Mouse (Mus musculus): ENCODE measurements around the gene Zfp36l2.
"Not testable (repeated sequence)": the region's sequence is repeated elsewhere in the genome, so short reads cannot be mapped to it uniquely, and the experiment has no call there.

Gene Zfp36l2

DNA sequence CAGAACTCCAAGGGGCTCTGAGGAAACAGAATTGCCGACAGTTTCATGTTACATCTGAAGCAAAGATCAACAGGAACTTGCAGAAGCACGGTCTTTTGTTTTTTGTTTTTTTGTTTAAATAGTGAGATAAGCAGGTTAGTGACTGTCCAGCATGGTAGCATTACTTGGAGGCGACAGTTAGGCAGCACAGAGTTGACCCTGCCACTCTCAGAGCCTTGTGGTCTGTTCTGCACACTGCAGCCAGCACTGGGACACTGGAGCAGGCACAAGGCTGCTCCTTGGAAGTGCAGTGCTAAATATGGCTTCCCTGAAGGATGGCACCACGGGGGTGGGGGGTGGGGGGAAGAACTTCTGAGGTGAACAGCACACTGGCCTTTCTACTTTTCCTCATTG lies 7.3 kb upstream of the Zfp36l2 start:
- DNase-seq (ENCODE audit: low spot score in 2 of 2), result no peak

GRCm38 (mm10) chr17:84194282-84195002 lies 6.7 kb upstream of the Zfp36l2 start:
- DNase-seq (ENCODE audit: low spot score in 2 of 2), result no peak

DNA sequence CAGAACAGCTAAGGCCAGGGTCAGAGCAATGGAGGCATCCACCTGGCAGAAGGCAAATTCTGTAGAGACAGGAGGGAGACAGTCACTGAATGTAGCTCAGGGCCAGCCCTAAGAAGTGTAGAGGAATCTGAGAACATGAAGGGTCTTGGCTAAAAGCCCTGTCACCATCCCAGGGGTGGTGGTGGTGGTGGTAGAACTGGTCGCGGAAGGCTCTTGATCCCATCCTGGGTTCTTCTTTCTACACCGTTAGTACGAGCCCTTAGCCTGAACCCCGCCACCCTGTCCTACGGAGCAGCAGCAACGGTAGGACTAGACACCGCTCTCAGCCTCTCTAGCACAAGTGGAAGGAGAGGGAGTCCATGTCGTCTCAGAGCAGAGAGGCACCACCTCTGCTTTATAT lies 5.7 kb upstream of the Zfp36l2 start:
- no peak for DNase-seq (ENCODE audit: low spot score in 2 of 2)

DNA sequence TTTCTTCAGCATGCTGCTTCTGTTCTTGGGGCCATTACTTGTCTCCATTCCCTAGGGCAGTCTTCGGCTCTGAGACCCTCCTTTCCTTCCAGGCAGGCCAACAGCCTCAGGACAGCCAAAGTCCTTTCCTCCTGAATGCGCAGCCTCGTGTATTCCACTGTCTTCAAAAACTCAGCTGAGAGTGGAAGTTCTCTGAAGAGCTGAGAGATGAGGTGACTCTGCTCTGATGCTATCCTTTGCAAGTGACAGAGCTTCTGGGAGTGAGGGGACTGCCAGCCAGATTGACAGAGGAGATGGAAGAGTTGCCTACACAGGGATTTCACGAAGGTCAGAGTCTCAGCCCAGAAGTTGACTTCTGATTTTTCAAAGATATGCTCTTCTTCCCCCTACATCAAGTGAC lies 4.2 kb upstream of the Zfp36l2 start:
- no peak for DNase-seq (ENCODE audit: low spot score in 2 of 2)

GRCm38 (mm10) chr17:84190885-84191284 lies 3.1 kb upstream of the Zfp36l2 start:
- peak; percentile 80 to 89 for DNase-seq (ENCODE audit: low spot score in 2 of 2)

DNA sequence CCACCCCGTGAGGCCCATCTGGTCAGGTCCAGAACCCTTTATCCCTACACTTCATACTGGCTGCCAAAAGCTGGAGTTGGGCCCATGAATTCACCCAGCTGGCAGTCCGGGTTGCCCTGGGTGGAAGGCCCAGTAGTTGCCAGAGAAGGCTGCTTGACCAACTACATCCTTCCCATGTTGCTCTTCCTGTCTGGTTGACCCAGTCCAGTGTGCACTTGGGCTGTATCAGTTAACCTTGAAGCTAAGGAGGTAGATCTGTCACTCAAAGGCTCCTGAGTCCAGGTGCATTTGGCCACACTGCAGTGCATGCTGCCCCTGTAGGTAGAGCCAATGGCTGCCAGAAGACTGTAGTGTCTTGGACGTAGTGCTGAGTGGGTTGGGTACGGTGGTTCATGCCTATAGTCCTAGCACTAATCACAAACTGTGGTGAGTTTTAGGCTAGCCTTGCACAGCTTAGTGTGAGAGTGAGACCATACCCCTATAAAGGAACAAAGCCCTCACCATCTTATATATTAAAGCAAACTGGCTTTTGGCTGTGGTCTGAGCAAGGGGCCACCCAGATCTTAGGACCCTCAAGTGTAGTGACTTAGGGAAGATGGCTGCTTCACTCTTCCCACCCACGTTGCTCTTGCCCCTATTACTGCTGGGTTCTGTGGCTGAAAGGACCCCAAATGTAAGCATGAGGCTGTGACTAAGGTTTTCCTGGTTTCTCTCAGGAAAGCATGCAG lies 1.5 kb upstream of the Zfp36l2 start:
- DNase-seq (ENCODE audit: low spot score in 2 of 2), result no peak

DNA sequence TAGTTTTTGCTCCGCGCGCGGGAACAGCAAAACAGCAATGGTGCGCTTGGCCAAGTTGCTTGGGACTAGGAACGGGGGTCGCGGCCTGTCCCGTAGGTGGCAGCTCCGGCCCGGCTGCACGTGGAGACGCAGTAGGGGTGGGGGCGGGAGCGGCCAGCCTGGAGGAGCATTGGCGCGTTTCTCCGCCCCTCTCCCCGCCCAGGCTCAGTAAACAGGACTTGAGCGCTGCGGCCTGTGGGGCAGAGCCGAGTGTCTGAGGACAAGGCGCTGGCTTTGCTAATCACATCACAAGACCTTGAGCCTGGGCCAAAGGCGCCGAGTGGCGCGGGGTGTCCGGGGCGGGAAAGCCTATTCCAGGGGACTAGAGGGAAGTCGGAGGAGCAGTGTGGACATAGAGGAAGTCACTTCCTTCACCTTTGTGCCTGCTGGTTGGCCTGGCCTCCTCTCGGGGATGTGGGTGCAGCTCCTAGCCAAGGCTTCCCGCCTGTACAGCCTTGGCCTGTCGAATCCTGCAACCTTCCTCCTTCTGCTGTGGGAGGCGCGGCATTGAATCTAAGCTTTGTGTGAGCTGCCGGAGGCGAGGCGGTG lies 721 bp upstream of the Zfp36l2 start:
- DNase-seq (ENCODE audit: low spot score in 2 of 2), result peak; percentile 73 to 74

DNA sequence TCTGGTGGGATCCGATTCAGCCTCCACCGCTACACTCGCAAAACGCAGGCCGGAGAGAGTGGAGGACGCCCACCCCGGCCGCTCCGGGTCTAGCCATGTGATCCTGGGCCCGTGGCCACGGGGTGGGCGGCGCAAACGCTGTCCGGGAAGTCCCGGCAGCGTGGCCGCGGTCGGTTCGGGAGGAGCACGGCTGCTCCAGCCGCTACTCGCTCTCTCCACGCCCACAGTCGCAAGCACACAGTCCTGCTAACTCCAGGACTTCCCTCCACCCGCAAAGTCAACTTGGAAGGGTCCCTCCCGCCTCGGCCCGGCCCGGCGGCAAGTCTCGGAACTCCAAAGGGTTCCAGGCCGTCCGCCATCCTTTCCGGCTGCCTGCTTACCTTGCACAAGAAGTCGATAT lies 483 bp downstream of the Zfp36l2 start:
- not testable (repeated sequence) for DNase-seq (ENCODE audit: low spot score in 2 of 2)

GRCm38 (mm10) chr17:84186451-84187202 lies 1.1 kb downstream of the Zfp36l2 start:
- DNase-seq (ENCODE audit: low spot score in 2 of 2), result peak in 1 of 2 experiments; percentile 50

GRCm38 (mm10) chr17:84185581-84186450 lies 1.9 kb downstream of the Zfp36l2 start:
- peak; percentile 70 to 81 for DNase-seq (ENCODE audit: low spot score in 2 of 2)

DNA sequence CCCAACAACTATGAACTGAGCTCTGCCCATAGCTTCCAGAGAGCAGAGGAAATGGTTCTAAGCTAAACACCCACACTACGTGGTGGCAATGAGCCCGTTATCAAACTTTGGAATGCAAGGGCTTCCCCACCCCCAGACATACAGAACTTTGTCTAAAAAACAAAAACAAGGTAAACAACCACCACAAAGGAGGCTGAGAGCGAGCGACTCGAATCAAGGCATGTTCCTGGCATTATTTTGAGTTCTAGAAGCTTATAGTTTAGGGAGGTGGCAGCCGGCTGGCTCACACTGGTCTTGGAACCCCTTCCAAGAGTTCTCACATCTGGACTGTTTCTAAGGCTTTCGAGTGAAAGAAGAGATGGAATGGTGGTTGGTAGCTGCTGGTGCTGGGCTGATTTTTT lies 2.7 kb downstream of the Zfp36l2 start:
- no peak for DNase-seq (ENCODE audit: low spot score in 2 of 2)

DNA sequence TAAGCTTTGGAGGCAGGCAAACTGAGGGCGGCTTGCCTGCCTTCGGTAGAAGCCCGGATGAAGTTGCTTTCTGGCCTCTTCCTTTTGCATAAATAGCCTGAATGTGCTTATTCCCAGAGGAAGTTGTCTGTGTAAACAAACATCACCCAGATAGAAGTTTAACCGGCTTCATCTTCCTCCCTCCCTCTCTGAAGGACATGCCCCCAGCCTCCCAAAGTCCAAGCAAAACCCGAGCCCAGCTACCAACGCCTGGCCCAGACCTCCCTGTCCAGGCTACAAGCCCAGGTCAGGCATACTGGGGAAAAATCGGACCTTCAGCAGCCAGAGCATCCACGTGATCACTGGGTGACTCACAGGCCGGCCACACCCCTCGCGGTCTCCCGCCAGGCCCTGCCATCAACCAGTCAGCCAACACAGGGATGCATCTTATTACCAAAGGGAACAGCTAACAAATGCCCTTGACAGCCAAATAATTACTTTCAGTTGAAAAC lies 4.4 kb downstream of the Zfp36l2 start:
- DNase-seq (ENCODE audit: low spot score in 2 of 2), result peak; percentile 69 to 71

DNA sequence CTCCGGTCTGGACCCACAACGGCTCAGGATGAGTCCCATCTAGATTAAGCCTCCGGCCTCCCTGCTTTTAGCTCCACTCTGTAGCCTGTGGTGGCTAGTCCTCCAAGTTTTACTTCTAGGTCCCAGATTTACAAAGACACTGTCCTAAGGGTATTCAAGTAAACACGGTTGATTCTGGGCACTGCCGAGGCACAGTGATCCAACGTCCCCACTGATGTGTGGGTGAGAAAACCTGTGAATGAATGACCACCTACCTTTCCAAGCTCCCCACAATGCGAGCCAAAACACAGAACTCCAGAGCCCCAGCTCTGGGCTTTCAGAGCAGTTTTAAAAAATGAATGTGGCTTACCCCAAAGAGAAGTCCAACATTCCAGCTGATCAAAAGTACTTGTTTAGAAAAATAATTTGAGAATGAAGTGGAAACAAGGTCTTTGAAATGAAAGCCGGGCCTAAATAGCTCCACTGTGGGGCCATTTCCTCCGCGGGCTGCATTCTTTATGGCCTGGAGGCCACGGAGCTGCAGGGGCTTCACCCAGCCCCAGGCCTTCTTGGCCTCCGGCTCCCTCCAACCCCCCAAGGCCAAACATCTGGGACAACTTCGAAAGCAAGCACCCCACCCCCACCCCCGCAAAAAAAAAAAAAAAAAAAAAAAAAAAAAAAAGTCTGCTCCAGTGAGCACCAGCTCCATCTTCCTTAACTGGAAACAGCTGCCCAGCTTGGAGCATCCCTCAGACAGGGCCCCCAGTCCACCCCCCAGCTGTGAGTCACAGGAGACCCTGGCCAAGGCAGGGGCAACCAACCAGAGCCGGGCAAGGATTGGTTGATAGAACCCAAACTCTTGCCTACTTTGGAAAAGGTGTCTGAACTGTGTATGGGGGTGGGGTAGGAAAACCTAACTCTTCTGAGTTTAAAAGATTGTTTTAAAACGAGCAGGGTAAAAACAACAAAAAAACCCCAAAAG lies 5.2 kb downstream of the Zfp36l2 start:
- no peak for DNase-seq (ENCODE audit: low spot score in 2 of 2)

DNA sequence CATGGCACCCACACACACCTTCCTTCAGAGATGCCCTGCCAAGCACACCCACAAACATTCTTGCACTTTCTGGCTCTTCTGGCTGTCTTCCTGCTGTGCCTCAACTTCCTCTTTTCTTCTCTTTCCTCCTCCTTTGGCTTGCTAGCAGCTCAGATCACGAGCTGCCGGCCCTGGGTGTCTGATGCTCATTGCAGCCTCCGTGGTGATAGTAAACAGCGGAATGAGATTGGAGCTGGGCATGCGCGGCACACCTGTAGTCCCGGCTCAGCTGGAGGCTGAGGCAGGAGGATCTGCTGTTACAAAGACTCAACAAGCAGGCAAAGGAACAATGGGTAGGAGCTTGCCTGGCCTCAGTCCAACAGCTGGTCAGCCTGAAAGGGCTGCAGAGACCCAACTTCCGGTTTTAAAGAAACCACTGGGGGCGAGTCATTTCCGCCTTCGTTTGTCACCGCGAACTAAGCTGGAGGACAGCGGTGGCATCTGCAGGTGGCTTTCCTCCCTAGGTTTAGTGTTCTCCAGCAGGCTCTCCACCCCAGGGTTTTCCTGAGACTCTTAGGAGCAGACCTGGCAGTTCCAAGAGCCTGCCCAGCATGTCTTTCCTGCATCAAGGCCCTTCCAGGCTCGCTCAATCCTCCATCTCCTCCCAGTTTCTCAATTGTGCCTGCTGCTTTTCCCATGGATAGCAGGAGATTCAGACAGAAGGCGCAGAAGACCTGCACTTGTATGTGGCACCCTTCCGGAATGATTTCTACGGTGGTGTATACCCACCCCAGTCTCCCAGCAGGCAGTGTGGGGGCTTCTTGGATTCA lies 6.0 kb downstream of the Zfp36l2 start:
- peak in 1 of 2 experiments; percentile 63 for DNase-seq (ENCODE audit: low spot score in 2 of 2)

GRCm38 (mm10) chr17:84180715-84181501 lies 6.8 kb downstream of the Zfp36l2 start:
- peak in 1 of 2 experiments; percentile 60 for DNase-seq (ENCODE audit: low spot score in 2 of 2)

- peak in 1 of 2 experiments; percentile 3 for DNase-seq (ENCODE audit: low spot score in 2 of 2)
These were observed 7.8 kb downstream of the Zfp36l2 start for GRCm38 (mm10) chr17:84179973-84180365.

DNA sequence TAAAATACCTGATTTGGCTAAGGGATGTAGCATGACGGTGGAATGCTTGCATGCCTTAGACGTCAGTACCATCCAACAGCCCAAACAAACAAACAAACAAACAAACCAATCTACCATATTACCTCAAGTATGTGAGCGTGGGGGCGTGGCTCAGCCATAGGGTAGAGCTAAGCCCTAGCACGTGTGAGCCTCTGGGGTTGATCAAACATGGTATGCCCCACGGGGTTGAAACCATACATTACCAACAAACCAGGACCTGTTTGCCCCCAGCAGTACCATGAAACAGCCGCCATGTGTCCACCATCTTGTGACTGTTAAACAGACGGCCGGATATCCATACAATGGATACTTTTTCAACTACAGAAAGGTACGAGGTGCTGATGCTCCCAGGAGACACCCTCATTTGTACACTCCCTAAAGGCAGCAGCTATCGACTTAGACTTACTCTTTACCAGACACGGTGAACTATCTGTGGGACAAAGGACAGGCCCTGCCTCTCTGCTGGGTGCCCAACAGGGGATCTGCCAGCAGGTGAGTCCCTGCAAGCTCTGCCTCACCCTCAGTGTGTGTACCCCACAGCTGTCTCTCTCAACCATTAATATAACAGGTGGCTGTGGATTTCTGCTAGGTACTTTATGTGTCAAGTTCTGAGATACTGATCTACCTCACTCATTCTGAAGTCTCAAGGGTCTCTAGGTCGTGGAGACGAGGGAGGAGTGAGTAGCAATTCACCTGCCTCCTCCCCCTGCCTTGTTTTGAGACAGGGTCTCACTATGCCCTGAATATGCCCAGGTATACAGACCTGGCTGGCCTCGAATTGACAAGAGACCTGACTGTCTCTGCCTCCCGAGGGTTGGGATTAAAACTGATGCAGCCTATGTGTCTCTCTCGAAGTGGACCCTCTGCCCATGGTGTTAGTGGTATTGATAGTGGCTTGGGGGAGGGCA lies 8.4 kb downstream of the Zfp36l2 start:
- no peak for DNase-seq (ENCODE audit: low spot score in 2 of 2)

All from spleen, postnatal 14 days (tissue).